Mouse (Mus musculus): ENCODE results near the gene Macf1. TPM values are rescaled to one million over a fixed set of nuclear protein-coding genes. Genes with fewer than 3 reads are reported as not detected.
A peak's percentile ranks its signal among the peaks of the same experiment; 100 is the strongest.

The Macf1 gene
- polyA plus RNA-seq, 1 experiment from 2014 or later: 82.9 TPM

DNA sequence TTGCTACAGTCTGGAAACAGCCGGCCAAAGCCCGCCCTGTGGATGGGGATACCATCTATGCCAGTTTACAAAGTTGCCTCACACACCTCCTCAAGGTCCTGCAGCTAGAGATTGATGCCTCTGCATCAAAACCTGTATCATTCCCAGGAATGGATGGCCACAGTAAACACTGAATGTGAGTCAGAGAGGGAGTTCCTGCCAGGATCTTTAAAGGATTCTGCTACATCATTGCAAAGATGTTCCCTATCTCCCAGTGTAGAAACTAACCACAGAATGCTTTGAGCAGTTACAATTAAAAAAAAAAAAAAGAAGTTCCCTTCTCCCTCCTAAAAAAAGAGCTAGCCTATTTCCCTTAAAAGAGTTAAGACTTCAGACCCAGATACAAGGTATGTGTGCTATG is 21.2 kb upstream of the Macf1 start:
- Histone ChIP-seq H3K4me2 (ENCODE audit: low read length) (no peak overlapping the region), H3K9ac (replicated peaks; ENCODE audit: low read depth, low read length) (no peak overlapping the region), H3K36me3 (ENCODE audit: control insufficient read depth, insufficient read depth) (no peaks in the 10 kb centered on the region), H3K27me3 (replicated peaks; ENCODE audit: control insufficient read depth, insufficient read depth, low read length) (no peaks in the 10 kb centered on the region), H3K4me1 (replicated peaks; ENCODE audit: control insufficient read depth, insufficient read depth, low read length) (no peaks in the 10 kb centered on the region), H3K9me3 (ENCODE audit: control insufficient read depth, low read length) (no peaks in the 10 kb centered on the region), H3K4me3 (replicated peaks; ENCODE audit: low read length) (no peak overlapping the region), H3K27ac (ENCODE audit: low read length) (no peak overlapping the region)
- ATAC-seq: no peak
- 95% methylated on average over 2 of the region's 2 CpGs for WGBS

DNA sequence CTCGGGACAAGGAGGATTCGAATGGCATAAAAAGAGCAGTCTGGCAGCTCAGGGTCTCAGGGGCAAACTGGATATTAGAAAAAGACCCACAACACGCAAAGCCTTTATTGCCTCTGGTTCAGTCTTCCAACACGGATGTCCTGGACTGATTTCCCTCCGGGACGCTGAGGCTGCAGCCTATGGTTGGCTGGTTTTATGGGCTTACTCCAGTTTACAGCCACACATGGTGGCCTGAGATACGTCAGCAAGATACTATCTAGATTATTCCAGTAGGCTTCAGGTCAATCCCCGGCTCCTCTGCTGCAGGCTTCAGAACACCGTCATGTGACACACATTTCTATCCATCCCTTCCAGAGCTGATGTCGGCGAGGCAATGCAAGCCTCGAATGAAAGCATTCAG is 9.2 kb upstream of the Macf1 start:
- ATAC-seq: no peak
- Histone ChIP-seq H3K9ac (replicated peaks; ENCODE audit: low read depth, low read length) (no peak overlapping the region), H3K4me1 (replicated peaks; ENCODE audit: control insufficient read depth, insufficient read depth, low read length) (no peaks in the 10 kb centered on the region), H3K27me3 (replicated peaks; ENCODE audit: control insufficient read depth, insufficient read depth, low read length) (no peaks in the 10 kb centered on the region), H3K9me3 (ENCODE audit: control insufficient read depth, low read length) (no peaks in the 10 kb centered on the region), H3K4me2 (ENCODE audit: low read length) (no peak overlapping the region), H3K4me3 (replicated peaks; ENCODE audit: low read length) (no peak overlapping the region), H3K27ac (ENCODE audit: low read length) (no peak overlapping the region), H3K36me3 (ENCODE audit: control insufficient read depth, insufficient read depth) (no peaks in the 10 kb centered on the region)
- WGBS: 89% methylated on average over 12 of the region's 12 CpGs

DNA sequence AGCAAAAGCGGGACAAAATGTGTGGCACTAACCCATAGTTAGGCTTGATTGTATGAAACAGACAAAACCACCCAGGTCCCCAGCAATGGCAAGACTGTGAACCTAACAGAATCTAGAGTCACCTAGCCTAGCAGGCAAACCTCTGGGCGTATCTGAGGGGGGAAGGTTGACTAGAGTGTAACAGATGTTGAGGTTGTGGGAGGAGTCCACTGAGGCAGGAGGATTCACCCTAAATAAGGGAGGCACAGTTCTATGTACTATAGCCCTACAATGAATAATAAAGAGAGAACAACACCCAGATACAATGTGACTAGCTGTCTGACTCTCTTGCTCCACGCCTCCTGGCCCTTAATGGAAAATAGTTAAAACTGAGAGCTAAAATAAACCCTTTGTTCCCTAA is 7.9 kb upstream of the Macf1 start:
- 87% methylated on average over 3 of the region's 3 CpGs for WGBS
- no peak overlapping the region for H3K9ac ChIP-seq (replicated peaks; ENCODE audit: low read depth, low read length)
- no peaks in the 10 kb centered on the region for H3K4me1 ChIP-seq (replicated peaks; ENCODE audit: control insufficient read depth, insufficient read depth, low read length)
- H3K27me3 ChIP-seq (replicated peaks; ENCODE audit: control insufficient read depth, insufficient read depth, low read length): no peaks in the 10 kb centered on the region
- H3K4me2 ChIP-seq (ENCODE audit: low read length): no peak overlapping the region
- no peak overlapping the region for H3K27ac ChIP-seq (ENCODE audit: low read length)
- no peak for ATAC-seq
- H3K4me3 ChIP-seq (replicated peaks; ENCODE audit: low read length): no peak overlapping the region
- H3K36me3 ChIP-seq (ENCODE audit: control insufficient read depth, insufficient read depth): no peaks in the 10 kb centered on the region
- no peaks in the 10 kb centered on the region for H3K9me3 ChIP-seq (ENCODE audit: control insufficient read depth, low read length)

DNA sequence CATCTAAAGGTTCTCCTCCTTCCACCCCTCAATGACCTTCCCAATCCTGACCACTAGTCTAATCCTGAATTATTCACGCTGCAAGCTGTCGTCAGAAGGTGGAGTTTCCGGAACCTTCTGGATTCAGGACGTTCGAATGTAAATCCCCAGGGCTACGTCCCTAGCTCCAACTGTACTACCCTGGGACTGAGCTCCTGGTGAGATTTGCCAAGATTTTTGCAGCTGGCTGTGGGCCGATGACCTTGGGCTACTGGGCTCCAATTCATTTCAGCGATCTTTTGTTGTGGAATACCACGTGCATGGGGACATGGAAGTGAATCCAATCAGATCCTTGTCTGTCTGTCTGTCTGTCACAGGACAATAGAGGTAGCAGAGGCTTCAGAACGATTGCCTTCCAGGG is 6.2 kb upstream of the Macf1 start:
- Histone ChIP-seq H3K27ac (ENCODE audit: low read length) (no peak overlapping the region), H3K36me3 (ENCODE audit: control insufficient read depth, insufficient read depth) (no peaks in the 10 kb centered on the region), H3K27me3 (replicated peaks; ENCODE audit: control insufficient read depth, insufficient read depth, low read length) (no peaks in the 10 kb centered on the region), H3K9ac (replicated peaks; ENCODE audit: low read depth, low read length) (no peak overlapping the region), H3K4me3 (replicated peaks; ENCODE audit: low read length) (no peak overlapping the region), H3K4me1 (replicated peaks; ENCODE audit: control insufficient read depth, insufficient read depth, low read length) (peaks cover 7% of the 10 kb centered on the region), H3K4me2 (ENCODE audit: low read length) (no peak overlapping the region), H3K9me3 (ENCODE audit: control insufficient read depth, low read length) (no peaks in the 10 kb centered on the region)
- no peak for ATAC-seq
- WGBS: 85% methylated on average over 10 of the region's 10 CpGs

DNA sequence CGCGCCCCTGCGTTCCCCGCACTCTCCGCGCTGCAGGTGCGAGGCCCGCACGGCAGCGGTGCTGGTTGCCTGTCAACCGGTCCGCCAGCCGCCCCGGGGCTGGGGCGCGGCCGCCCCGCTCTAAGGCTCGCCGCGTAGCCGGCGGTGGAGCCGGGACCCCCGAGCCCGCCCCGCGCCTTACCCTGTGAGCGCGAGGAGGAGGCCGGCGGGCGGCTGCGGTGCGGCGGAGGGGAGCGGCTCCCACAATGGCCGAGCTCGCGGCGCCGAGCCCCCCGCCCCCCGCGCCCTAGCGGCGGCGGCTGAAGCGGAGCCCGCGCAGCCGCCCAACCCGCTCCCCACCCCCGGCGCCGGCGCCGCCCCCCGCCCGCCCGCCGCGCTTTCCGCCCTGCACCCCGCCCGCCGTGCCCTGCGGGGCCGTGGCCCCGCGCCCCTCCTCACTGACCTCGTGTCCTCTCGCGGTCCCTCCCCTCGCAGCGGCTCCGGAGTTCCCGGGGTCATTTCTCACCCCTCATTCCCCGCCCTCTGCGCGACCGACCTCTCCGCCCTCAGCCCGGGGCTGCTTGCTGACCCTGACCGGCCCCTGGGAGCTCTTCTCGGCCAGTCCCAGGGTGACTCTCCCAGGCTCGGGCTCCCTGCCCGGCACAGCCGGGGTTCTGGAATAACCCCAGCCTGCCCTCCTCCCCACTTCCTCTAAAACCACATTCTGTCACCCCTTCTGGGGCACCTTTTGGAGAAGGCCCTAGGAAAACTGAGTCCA is 3.0 kb upstream of the Macf1 start:
- H3K4me3 ChIP-seq (replicated peaks; ENCODE audit: low read length): peak overlapping the region; percentile 90
- ATAC-seq: peak; percentile 60
- H3K27ac ChIP-seq (ENCODE audit: low read length): peak overlapping the region; percentile 89
- H3K4me2 ChIP-seq (ENCODE audit: low read length): peak overlapping the region; percentile 67
- H3K9ac ChIP-seq (replicated peaks; ENCODE audit: low read depth, low read length): peak overlapping the region; percentile 98
- H3K36me3 ChIP-seq (ENCODE audit: control insufficient read depth, insufficient read depth): no peaks in the 10 kb centered on the region
- no peaks in the 10 kb centered on the region for H3K27me3 ChIP-seq (replicated peaks; ENCODE audit: control insufficient read depth, insufficient read depth, low read length)
- peaks cover 20% of the 10 kb centered on the region for H3K4me1 ChIP-seq (replicated peaks; ENCODE audit: control insufficient read depth, insufficient read depth, low read length)
- under 1% methylated on average over 49 of the region's 89 CpGs for WGBS
- no peaks in the 10 kb centered on the region for H3K9me3 ChIP-seq (ENCODE audit: control insufficient read depth, low read length)

DNA sequence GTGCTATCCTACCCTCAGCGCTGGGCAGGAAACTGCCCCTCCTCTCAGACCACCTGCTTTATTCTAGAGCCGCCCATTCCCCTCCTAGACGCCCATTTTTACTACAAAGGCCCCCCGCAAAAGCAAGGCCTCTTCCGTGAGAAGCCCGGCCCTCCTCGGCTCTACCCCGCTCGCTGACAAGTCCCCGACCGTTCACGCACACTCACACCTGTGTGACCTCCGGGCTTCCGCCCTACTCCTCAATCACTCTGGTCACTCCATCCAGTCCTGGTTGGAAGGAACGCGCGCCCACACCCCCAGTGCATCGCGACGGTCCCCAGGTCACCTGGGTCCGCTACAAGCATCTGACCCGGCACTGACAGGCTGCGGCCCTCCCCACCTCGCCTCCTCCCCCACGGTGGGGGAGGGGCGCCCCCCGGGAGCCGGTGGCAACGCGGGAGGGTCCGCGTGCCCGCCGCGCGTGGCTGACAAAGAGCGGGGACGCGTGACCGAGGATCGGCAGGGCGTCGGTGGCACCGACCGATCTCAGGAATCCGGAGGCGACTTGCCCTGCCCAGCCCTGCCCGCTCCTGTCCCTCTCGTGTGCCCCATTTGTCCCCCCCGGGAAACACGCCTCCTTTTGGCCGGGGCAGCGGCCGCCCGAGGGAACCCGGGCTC is 2.3 kb upstream of the Macf1 start:
- H3K27me3 ChIP-seq (replicated peaks; ENCODE audit: control insufficient read depth, insufficient read depth, low read length): no peaks in the 10 kb centered on the region
- no peaks in the 10 kb centered on the region for H3K36me3 ChIP-seq (ENCODE audit: control insufficient read depth, insufficient read depth)
- WGBS: under 1% methylated on average over 56 of the region's 56 CpGs
- H3K4me3 ChIP-seq (replicated peaks; ENCODE audit: low read length): peak overlapping the region; percentile 90
- no peaks in the 10 kb centered on the region for H3K9me3 ChIP-seq (ENCODE audit: control insufficient read depth, low read length)
- H3K9ac ChIP-seq (replicated peaks; ENCODE audit: low read depth, low read length): peak overlapping the region; percentile 98
- peak overlapping the region; percentile 67 for H3K4me2 ChIP-seq (ENCODE audit: low read length)
- H3K27ac ChIP-seq (ENCODE audit: low read length): peak overlapping the region; percentile 89
- ATAC-seq: peak; percentile 47
- peaks cover 21% of the 10 kb centered on the region for H3K4me1 ChIP-seq (replicated peaks; ENCODE audit: control insufficient read depth, insufficient read depth, low read length)

DNA sequence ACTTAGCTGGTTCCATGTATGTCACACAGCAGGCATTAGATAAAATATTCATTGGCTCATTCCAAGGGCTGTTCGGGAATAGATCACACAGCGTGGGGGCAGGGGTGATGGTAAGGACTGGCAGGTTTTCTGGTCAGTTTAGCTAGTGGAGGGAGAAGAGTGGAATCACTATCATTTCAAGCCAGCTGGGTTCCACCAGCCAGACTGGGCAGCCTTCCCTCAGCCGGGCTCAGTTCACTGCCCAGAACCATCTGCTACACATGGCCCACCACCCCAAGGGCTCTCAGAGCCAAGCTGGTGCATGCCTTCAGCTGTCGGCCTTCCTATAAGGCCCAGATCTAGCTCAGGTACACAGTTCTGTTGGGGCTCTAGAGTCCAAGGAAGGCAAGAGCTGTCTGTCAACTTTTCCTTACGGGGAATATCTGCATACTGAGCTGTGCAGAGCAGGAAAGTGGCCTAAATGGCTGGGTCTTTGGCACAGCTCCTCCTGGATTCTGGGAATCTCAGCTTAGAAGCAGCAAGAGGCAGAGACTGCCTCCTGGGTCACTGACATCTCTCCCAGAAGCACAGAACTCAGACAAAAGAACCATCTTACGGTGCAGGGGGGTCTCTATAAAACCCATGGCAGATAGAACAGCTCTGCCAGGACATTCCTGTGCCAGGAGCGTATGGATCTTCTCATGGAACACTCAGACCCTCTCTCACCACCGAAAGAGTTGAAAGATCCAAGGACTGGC is 1.5 kb upstream of the Macf1 start:
- peak overlapping the region; percentile 98 for H3K9ac ChIP-seq (replicated peaks; ENCODE audit: low read depth, low read length)
- H3K27ac ChIP-seq (ENCODE audit: low read length): peak overlapping the region; percentile 89
- no peaks in the 10 kb centered on the region for H3K36me3 ChIP-seq (ENCODE audit: control insufficient read depth, insufficient read depth)
- no peaks in the 10 kb centered on the region for H3K27me3 ChIP-seq (replicated peaks; ENCODE audit: control insufficient read depth, insufficient read depth, low read length)
- WGBS: 34% methylated on average over 8 of the region's 8 CpGs
- H3K9me3 ChIP-seq (ENCODE audit: control insufficient read depth, low read length): no peaks in the 10 kb centered on the region
- H3K4me2 ChIP-seq (ENCODE audit: low read length): peak overlapping the region; percentile 67
- ATAC-seq: 0 out of 2 replicates have a peak, but pooled peaks have one; percentile 3
- peaks cover 28% of the 10 kb centered on the region for H3K4me1 ChIP-seq (replicated peaks; ENCODE audit: control insufficient read depth, insufficient read depth, low read length)
- H3K4me3 ChIP-seq (replicated peaks; ENCODE audit: low read length): peak overlapping the region; percentile 90

DNA sequence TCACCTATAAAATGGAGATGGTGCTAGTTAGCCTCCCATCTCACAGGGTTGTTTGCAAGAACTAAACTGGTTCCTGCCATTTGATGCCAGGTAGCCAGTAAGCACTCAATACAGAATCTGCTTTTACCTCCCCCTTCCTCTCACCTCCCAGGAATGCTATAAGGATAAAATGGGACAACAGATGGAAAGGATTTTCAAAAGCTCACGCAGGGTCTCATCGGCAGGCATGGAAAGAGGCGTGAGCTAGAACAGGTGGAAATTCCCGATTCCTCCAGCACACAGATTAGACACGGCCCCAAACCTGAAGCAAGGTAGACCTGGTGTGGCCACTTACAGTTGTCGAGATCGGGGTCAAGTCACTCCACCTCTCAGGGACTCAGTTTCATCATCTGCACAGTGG is 886 bp upstream of the Macf1 start:
- peak overlapping the region; percentile 26; the same call in 1 of the 2 replicates for H3K9ac ChIP-seq (replicated peaks; ENCODE audit: low read depth, low read length)
- WGBS: 68% methylated on average over 7 of the region's 7 CpGs
- H3K9me3 ChIP-seq (ENCODE audit: control insufficient read depth, low read length): no peaks in the 10 kb centered on the region
- peak overlapping the region; percentile 90 for H3K4me3 ChIP-seq (replicated peaks; ENCODE audit: low read length)
- H3K27ac ChIP-seq (ENCODE audit: low read length): no peak overlapping the region
- H3K4me2 ChIP-seq (ENCODE audit: low read length): peak overlapping the region; percentile 67
- H3K27me3 ChIP-seq (replicated peaks; ENCODE audit: control insufficient read depth, insufficient read depth, low read length): no peaks in the 10 kb centered on the region
- ATAC-seq: no peak
- H3K36me3 ChIP-seq (ENCODE audit: control insufficient read depth, insufficient read depth): no peaks in the 10 kb centered on the region
- peaks cover 28% of the 10 kb centered on the region for H3K4me1 ChIP-seq (replicated peaks; ENCODE audit: control insufficient read depth, insufficient read depth, low read length)

DNA sequence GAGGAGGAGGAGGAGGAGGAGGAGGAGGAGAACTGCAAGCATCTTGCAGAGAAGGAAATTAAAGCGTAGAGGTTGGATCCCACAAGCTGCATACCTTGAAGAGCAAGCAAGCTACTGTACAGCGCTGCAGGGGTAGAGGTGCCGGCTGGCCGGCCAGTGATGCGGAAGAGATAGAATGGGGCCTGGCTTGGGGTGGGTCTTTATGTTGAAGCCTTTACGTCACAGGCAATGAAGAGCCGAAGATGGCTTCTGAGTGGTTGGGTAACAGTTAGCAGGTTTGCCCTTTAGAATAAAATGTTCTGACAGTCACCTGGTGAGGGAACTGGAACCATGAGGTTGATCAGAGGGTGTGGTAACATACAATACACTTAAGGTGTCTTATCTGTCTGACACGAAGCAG is 1.9 kb downstream of the Macf1 start:
- no peaks in the 10 kb centered on the region for H3K9me3 ChIP-seq (ENCODE audit: control insufficient read depth, low read length)
- no peaks in the 10 kb centered on the region for H3K27me3 ChIP-seq (replicated peaks; ENCODE audit: control insufficient read depth, insufficient read depth, low read length)
- ATAC-seq: no peak
- H3K36me3 ChIP-seq (ENCODE audit: control insufficient read depth, insufficient read depth): peaks cover 8% of the 10 kb centered on the region; the same call in 1 of the 2 replicates
- no peak overlapping the region for H3K4me3 ChIP-seq (replicated peaks; ENCODE audit: low read length)
- peaks cover 36% of the 10 kb centered on the region for H3K4me1 ChIP-seq (replicated peaks; ENCODE audit: control insufficient read depth, insufficient read depth, low read length)
- no peak overlapping the region for H3K4me2 ChIP-seq (ENCODE audit: low read length)
- H3K9ac ChIP-seq (replicated peaks; ENCODE audit: low read depth, low read length): no peak overlapping the region
- WGBS: 76% methylated on average over 8 of the region's 8 CpGs
- no peak overlapping the region for H3K27ac ChIP-seq (ENCODE audit: low read length)

All from forebrain, embryonic 16.5 days (tissue).